Mouse (Mus musculus): Measurements from ENCODE around the gene Rln3. TPM values are rescaled to one million over a fixed set of nuclear protein-coding genes. Genes with fewer than 3 reads are reported as not detected.

The Rln3 gene
- polyA plus RNA-seq, 2 experiments = not detected

DNA sequence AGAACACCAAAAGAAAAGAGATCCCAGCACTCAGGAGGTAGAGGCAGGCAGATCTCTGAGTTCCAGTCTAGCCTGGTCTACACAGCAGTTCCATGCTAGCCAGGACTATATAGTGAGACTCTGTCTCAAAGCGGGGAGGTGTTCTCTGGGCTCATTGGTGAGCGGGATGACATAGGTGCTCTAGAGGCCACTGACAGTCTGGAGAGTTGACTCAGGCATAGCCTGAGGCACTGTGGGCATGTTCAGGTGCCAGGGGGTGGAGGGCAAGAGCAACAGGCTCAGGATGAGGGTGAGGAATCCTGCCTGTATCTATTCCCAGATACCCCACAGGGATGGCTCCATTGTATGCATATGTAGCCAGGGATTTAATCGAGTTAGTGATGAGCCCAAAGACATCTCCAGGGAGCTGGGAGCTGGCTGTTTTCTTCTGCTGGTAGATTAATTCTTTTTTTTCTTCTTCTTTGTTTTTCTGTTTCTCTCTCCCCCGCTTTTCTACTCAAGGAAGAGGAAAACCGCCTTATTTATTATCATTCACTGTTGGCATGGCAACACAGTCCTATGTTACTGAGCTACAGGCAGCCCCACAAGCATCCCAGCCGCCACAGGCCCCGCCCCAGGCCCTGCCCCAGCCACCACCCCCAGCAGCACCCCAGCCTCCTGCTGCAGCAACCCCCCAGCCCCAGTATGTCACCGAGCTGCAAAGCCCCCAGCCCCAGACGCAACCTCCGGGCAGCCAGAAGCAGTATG lies 28.6 kb upstream of the Rln3 start:
- H3K27me3 ChIP-seq (ENCODE audit: control insufficient read depth, insufficient read depth, low read length) = no peaks in the 10 kb centered on the region
- ATAC-seq (ENCODE audit: insufficient read depth) = no peak

DNA sequence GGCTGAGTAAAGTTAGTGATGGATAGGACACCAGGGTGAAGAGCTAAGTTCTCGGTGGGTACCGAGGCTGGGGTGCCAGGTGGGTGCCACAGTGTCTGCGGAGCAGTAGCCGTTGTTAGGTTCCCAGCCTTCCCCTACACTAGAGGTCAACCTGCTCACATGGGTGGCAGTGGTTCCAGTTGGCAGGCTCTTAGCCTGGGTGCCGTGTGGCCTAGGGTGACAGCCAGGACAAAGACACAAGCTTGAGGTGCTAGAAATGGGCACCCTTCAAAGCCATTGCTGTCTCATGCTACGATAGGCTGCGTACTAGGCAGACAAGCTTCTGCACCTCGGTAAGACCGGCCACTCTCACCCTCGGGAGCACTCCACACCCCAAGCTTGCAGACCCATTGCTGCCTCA lies 27.5 kb upstream of the Rln3 start:
- Histone ChIP-seq H3K36me3 (replicated peaks; ENCODE audit: control insufficient read depth, insufficient read depth, low read depth) (no peaks in the 10 kb centered on the region), H3K4me2 (ENCODE audit: low read depth) (no peak overlapping the region), H3K4me3 (ENCODE audit: insufficient read depth in 1 of 2, low read depth in 2 of 2, low read length in 2 of 2) (no peak overlapping the region), H3K27ac (no peak overlapping the region), H3K9ac (replicated peaks) (no peak overlapping the region), H3K4me1 (replicated peaks; ENCODE audit: control insufficient read depth in 2 of 2, insufficient read depth in 2 of 2, low read length in 1 of 2) (peaks cover 0 to 17% of the 10 kb centered on the region in 2 experiments), H3K27me3 (ENCODE audit: control insufficient read depth, insufficient read depth, low read length) (no peaks in the 10 kb centered on the region), H3K9me3 (ENCODE audit: control insufficient read depth, low read length) (no peaks in the 10 kb centered on the region)
- DNase-seq (ENCODE audit: low read depth in 3 of 3, low spot score in 3 of 3) = no peak
- TF ChIP-seq CTCF (IDR thresholded peaks at IDR 0.05; ENCODE audit: low read depth) (no peak), EP300 (IDR thresholded peaks at IDR 0.05; ENCODE audit: low read depth) (no peak)
- ATAC-seq (ENCODE audit: insufficient read depth) = no peak
- 83% methylated on average over 10 of the region's 10 CpGs for WGBS (ENCODE audit: insufficient replicate concordance)

More for the DNA sequence above, 28.6 kb upstream of the Rln3 start:
- Histone ChIP-seq H3K4me1 (replicated peaks; ENCODE audit: control insufficient read depth in 2 of 2, insufficient read depth in 2 of 2, low read length in 1 of 2) (peaks cover 0 to 9% of the 10 kb centered on the region in 2 experiments), H3K4me3 (ENCODE audit: insufficient read depth in 1 of 2, low read depth in 2 of 2, low read length in 2 of 2) (no peak overlapping the region), H3K9me3 (ENCODE audit: control insufficient read depth, low read length) (no peaks in the 10 kb centered on the region), H3K27ac (no peak overlapping the region), H3K4me2 (ENCODE audit: low read depth) (no peak overlapping the region), H3K36me3 (replicated peaks; ENCODE audit: control insufficient read depth, insufficient read depth, low read depth) (no peaks in the 10 kb centered on the region), H3K9ac (replicated peaks) (no peak overlapping the region)
- 72% methylated on average over 10 of the region's 10 CpGs for WGBS (ENCODE audit: insufficient replicate concordance)
- DNase-seq (ENCODE audit: low read depth in 3 of 3, low spot score in 3 of 3) = no peak
- TF ChIP-seq CTCF (IDR thresholded peaks at IDR 0.05; ENCODE audit: low read depth) (no peak), EP300 (IDR thresholded peaks at IDR 0.05; ENCODE audit: low read depth) (no peak)

DNA sequence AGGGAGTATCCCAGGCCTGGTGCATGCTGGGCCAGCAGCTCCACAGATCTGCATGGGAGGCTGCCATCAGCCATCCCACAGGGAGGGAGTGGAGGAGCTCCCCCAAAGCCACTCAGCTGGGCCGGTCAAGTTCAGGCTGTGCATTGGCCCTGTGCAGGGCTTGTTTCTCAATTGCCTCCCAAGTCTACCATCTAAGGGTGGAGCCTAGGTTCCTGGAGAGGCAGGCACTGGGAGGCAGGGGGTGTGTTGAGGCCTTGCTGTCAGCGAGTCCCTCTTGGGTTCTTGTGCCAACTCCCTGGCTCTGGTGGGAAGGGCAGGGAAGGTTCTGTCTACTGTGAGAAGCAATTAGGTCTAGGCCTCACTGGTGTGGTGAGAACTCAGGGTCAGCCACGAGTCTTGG lies 27.1 kb upstream of the Rln3 start:
- Histone ChIP-seq H3K36me3 (replicated peaks; ENCODE audit: control insufficient read depth, insufficient read depth, low read depth) (no peaks in the 10 kb centered on the region), H3K4me3 (ENCODE audit: insufficient read depth in 1 of 2, low read depth in 2 of 2, low read length in 2 of 2) (no peak overlapping the region), H3K9ac (replicated peaks) (no peak overlapping the region), H3K4me1 (replicated peaks; ENCODE audit: control insufficient read depth in 2 of 2, insufficient read depth in 2 of 2, low read length in 1 of 2) (peaks cover 0 to 17% of the 10 kb centered on the region in 2 experiments), H3K27ac (no peak overlapping the region), H3K27me3 (ENCODE audit: control insufficient read depth, insufficient read depth, low read length) (no peaks in the 10 kb centered on the region), H3K9me3 (ENCODE audit: control insufficient read depth, low read length) (no peaks in the 10 kb centered on the region), H3K4me2 (ENCODE audit: low read depth) (no peak overlapping the region)
- WGBS (ENCODE audit: insufficient replicate concordance) = 55% methylated on average over 3 of the region's 3 CpGs
- DNase-seq (ENCODE audit: low read depth in 3 of 3, low spot score in 3 of 3) = no peak
- TF ChIP-seq CTCF (IDR thresholded peaks at IDR 0.05; ENCODE audit: low read depth) (no peak), EP300 (IDR thresholded peaks at IDR 0.05; ENCODE audit: low read depth) (no peak)
- no peak for ATAC-seq (ENCODE audit: insufficient read depth)

DNA sequence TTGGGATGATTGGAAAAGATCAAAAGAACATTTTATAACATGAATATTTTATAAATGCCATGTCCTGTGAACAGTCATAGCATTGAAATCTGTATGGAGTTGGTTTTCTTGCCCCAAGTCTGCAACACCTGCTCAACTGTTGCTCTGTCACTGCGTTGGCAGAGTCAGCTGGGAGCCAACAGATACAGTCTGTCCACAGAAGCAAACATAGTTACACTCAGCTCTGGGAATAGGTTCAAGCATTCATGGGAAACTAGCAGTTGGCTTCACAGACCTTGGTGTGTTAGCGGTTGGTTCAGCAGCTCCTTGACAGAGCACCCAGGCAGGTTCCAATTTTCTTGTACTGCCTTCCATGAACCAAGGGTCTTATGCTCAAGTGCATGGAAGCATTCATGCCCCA lies 25.9 kb upstream of the Rln3 start:
- Histone ChIP-seq H3K4me1 (replicated peaks; ENCODE audit: control insufficient read depth in 2 of 2, insufficient read depth in 2 of 2, low read length in 1 of 2) (peaks cover 0 to 17% of the 10 kb centered on the region in 2 experiments), H3K4me3 (ENCODE audit: insufficient read depth in 1 of 2, low read depth in 2 of 2, low read length in 2 of 2) (no peak overlapping the region), H3K27ac (no peak overlapping the region), H3K9ac (replicated peaks) (no peak overlapping the region), H3K9me3 (ENCODE audit: control insufficient read depth, low read length) (no peaks in the 10 kb centered on the region), H3K36me3 (replicated peaks; ENCODE audit: control insufficient read depth, insufficient read depth, low read depth) (no peaks in the 10 kb centered on the region), H3K27me3 (ENCODE audit: control insufficient read depth, insufficient read depth, low read length) (no peaks in the 10 kb centered on the region), H3K4me2 (ENCODE audit: low read depth) (no peak overlapping the region)
- WGBS (ENCODE audit: insufficient replicate concordance) = 81% methylated on average over 2 of the region's 2 CpGs
- DNase-seq (ENCODE audit: low read depth in 3 of 3, low spot score in 3 of 3) (no peak), ATAC-seq (ENCODE audit: insufficient read depth) (no peak)
- TF ChIP-seq CTCF (IDR thresholded peaks at IDR 0.05; ENCODE audit: low read depth) (no peak), EP300 (IDR thresholded peaks at IDR 0.05; ENCODE audit: low read depth) (no peak)

DNA sequence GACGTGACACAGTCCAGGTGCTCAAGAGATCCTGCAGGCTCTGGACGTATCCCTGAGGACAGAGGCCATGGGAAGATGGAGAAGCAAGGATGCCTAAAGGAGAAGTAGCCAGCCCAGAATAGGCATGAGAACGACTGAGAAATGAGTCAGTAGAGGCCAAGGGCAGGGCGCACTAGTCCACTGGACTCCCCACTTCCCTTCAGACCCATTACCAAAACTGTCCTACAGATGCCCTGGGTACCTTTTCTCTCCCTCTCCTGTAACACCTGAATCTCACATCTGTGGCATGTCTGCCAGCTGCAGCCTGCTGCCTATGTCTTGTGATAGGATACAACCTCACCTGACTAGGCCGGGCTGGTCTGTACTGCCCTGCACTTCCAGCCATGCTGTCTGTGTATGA lies 25.4 kb upstream of the Rln3 start:
- no peak overlapping the region for H3K4me2 ChIP-seq (ENCODE audit: low read depth)
- no peaks in the 10 kb centered on the region for H3K36me3 ChIP-seq (replicated peaks; ENCODE audit: control insufficient read depth, insufficient read depth, low read depth)
- no peak overlapping the region for H3K4me3 ChIP-seq (ENCODE audit: insufficient read depth in 1 of 2, low read depth in 2 of 2, low read length in 2 of 2)
- no peak overlapping the region for H3K9ac ChIP-seq (replicated peaks)
- H3K4me1 ChIP-seq (replicated peaks; ENCODE audit: control insufficient read depth in 2 of 2, insufficient read depth in 2 of 2, low read length in 1 of 2) = peaks cover 0 to 20% of the 10 kb centered on the region in 2 experiments
- no peak overlapping the region for H3K27ac ChIP-seq
- TF ChIP-seq EP300 (IDR thresholded peaks at IDR 0.05; ENCODE audit: low read depth) = no peak
- no peak for TF ChIP-seq CTCF (IDR thresholded peaks at IDR 0.05; ENCODE audit: low read depth)
- ATAC-seq (ENCODE audit: insufficient read depth) (no peak), DNase-seq (ENCODE audit: low read depth in 3 of 3, low spot score in 3 of 3) (no peak)
- 54% methylated on average over 5 of the region's 5 CpGs for WGBS (ENCODE audit: insufficient replicate concordance)
- H3K27me3 ChIP-seq (ENCODE audit: control insufficient read depth, insufficient read depth, low read length) = no peaks in the 10 kb centered on the region
- no peaks in the 10 kb centered on the region for H3K9me3 ChIP-seq (ENCODE audit: control insufficient read depth, low read length)
